9 mouse cellular contexts compared by ENCODE assay signal in the genomic region with DNA sequence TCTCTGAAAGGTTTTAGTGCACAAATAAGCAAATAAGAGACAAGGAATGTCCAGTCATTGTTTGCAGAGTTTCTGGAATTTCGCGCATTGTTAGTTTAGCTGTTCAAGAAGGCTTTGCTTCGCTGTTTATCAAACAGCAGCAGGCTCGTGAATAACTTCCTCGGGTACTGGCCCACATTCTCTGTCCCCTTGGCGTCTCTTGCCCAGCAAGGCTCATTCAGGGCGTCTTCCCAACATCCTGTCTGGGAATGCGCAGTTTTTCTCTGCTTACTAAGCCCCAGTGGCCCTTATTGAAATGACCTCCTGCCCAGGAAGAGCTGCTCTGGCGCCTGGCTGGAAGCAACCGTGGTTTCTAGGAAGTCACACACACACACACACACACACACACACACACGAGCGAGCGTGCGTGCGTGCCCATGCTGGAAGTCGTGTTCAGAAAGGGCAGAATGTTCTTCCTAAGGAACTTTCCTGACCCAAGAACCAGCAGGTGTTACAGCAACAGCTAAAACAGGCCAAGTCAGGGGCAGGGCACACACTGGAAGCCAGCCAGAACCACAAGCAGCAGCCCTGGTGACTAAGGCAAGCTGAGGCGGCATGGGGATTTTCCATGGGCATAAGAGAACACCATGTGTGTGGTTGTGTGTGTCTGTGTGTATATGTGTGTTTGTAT. TPM values are rescaled to one million over a fixed set of nuclear protein-coding genes. Genes with fewer than 3 reads are reported as not detected.
DNase-seq lines count a peak whose midpoint lies in the region; ATAC-seq and TF ChIP-seq lines count a peak whose summit lies in the region.
"Had no signal": no experiment of that assay in that cellular context is flagged by ENCODE, and none has a peak within 500 bp of the region (broad histone marks: within the 10 kb centered on the region; RNA-seq: fewer than 3 reads in every experiment).

No protein-coding gene starts in this region.

- H3K4me1 ChIP-seq in heart, embryonic 15.5 days (replicated peaks), result peaks cover 37% of the 10 kb centered on the region
- peaks cover 32% of the 10 kb centered on the region for H3K4me1 ChIP-seq in kidney, embryonic 16.5 days (ENCODE audit: insufficient read depth, low read length)

- peak; percentile 89 for DNase-seq in 3134 (ENCODE audit: extremely low read depth, insufficient read length, low spot score)
- DNase-seq in embryo, embryonic 11 days, result peak; percentile 37
- peak; percentile 83 for DNase-seq in lung, postnatal 25 days (ENCODE audit: low spot score)
- DNase-seq in urinary bladder, postnatal 36 days (ENCODE audit: low spot score in 2 of 2), result peak; percentile 61 to 75
- DNase-seq in c-Kit-positive CD71-positive TER-119-positive erythroid progenitor cells, embryonic 14.5 days (ENCODE audit: low spot score), result no peak

- WGBS in heart, embryonic 15.5 days, result 46% methylated on average over 17 of the region's 17 CpGs
- WGBS in kidney, embryonic 16.5 days, result 27% methylated on average over 17 of the region's 17 CpGs

- no peak overlapping the region for H3K4me3 ChIP-seq in C2C12 (ENCODE audit: insufficient read depth, poor library complexity, severe bottlenecking)
- no peak overlapping the region for H3K4me3 ChIP-seq in heart, embryonic 15.5 days
- no peak overlapping the region for H3K4me3 ChIP-seq in kidney, embryonic 16.5 days (ENCODE audit: low read length)
- H3K4me3 ChIP-seq: erythroblast, embryonic 14.5 days had no signal

- H3K36me3 ChIP-seq in C2C12 (ENCODE audit: control insufficient read depth, insufficient read depth), result no peaks in the 10 kb centered on the region
- H3K36me3 ChIP-seq in heart, embryonic 15.5 days, result no peaks in the 10 kb centered on the region
- no peaks in the 10 kb centered on the region for H3K36me3 ChIP-seq in kidney, embryonic 16.5 days (ENCODE audit: insufficient read depth, low read length)

- no peaks in the 10 kb centered on the region for H3K79me2 ChIP-seq in C2C12 (ENCODE audit: control insufficient read depth, insufficient read depth)

- peak; percentile 79 for ATAC-seq in heart, embryonic 15.5 days (replicated peaks; ENCODE audit: insufficient number of reproducible peaks, insufficient read depth, low FRiP score, low read depth)
- ATAC-seq in kidney, embryonic 16.5 days (ENCODE audit: low FRiP score, low TSS enrichment), result peak; percentile 82

- H3K9me3 ChIP-seq in heart, embryonic 15.5 days (replicated peaks), result no peaks in the 10 kb centered on the region
- H3K9me3 ChIP-seq in kidney, embryonic 16.5 days (ENCODE audit: low read length), result no peaks in the 10 kb centered on the region

- H3K79me3 ChIP-seq in C2C12 (ENCODE audit: low read depth), result no peaks in the 10 kb centered on the region

- peak overlapping the region; percentile 74 for H3K27ac ChIP-seq in heart, embryonic 15.5 days
- peak overlapping the region; percentile 86 for H3K27ac ChIP-seq in kidney, embryonic 16.5 days (ENCODE audit: low read length)

- H3ac ChIP-seq in C2C12 (ENCODE audit: control insufficient read depth, insufficient read length, low read depth), result peak overlapping the region; percentile 18

- no peak for TF ChIP-seq CTCF in C2C12 (IDR thresholded peaks at IDR 0.05; ENCODE audit: control insufficient read depth, insufficient read depth, insufficient read length)

- no peak overlapping the region for H3K9ac ChIP-seq in heart, embryonic 15.5 days
- no peak overlapping the region for H3K9ac ChIP-seq in kidney, embryonic 16.5 days (replicated peaks; ENCODE audit: low read length)

- H3K27me3 ChIP-seq in C2C12 (ENCODE audit: control insufficient read depth, insufficient read depth, insufficient read length), result no peaks in the 10 kb centered on the region
- no peaks in the 10 kb centered on the region for H3K27me3 ChIP-seq in heart, embryonic 15.5 days
- H3K27me3 ChIP-seq in kidney, embryonic 16.5 days (ENCODE audit: insufficient read depth, low read length), result no peaks in the 10 kb centered on the region

- peak overlapping the region; percentile 23 for H3K4me2 ChIP-seq in heart, embryonic 15.5 days
- H3K4me2 ChIP-seq in kidney, embryonic 16.5 days (replicated peaks; ENCODE audit: low read depth, low read length), result peak overlapping the region; percentile 22; the same call in 1 of the 2 replicates

TF ChIP-seq in C2C12, 6 proteins besides CTCF, POLR2A, EP300 and RAD21:
- TF ChIP-seq MAX (IDR thresholded peaks at IDR 0.05) (peak; percentile 57), USF1 (IDR thresholded peaks at IDR 0.05; ENCODE audit: low read depth) (no peak), FOSL1 (IDR thresholded peaks at IDR 0.05; ENCODE audit: insufficient read depth, low read length, poor library complexity, severe bottlenecking) (no peak), CEBPB (IDR thresholded peaks at IDR 0.05; ENCODE audit: low read depth) (no peak), MYOD1 (IDR thresholded peaks at IDR 0.05; ENCODE audit: control insufficient read depth, insufficient read length, low read depth) (peak; percentile 78), MYOG (IDR thresholded peaks at IDR 0.05; ENCODE audit: control insufficient read depth, extremely low read depth, insufficient read length) (no peak)

RNA-seq across cellular contexts. Expression of gene Tmem170b, which starts 56.8 kb away (rescaled TPM):
- 0.73 TPM for polyA plus RNA-seq in C2C12 (2012; fragmentation: generic; extraction: Trizol)
- polyA plus RNA-seq in heart, embryonic 15.5 days (2015; fragmentation: Nextera tagmentation; extraction: Ambion mirVana), result 11.2 TPM in 2 replicates
- 9.0 and 10.2 TPM in 2 replicates for polyA plus RNA-seq in kidney, embryonic 16.5 days (2015; fragmentation: Nextera tagmentation; extraction: Ambion mirVana)
